Mouse (Mus musculus) limb, embryonic 15.5 days (tissue): ENCODE results near the gene Atp6ap1l. TPM values are rescaled to one million over a fixed set of nuclear protein-coding genes. Genes with fewer than 3 reads are reported as not detected.

ENCODE experiments used
- ATAC-seq: fragments of 200-750 bp; cut with Nextera tagmentation; 2 replicates; pipeline ENCODE4 v1.8.0; 2017; ENCODE audit warnings: low read depth, moderate TSS enrichment; ENCODE audit not compliant: insufficient number of reproducible peaks, low FRiP score, low TSS enrichment
- H3K27ac ChIP-seq: fragments of 300-500 bp; sonication (generic); 2 replicates; pipeline ENCODE4 v1.5.1; 2015; ENCODE audit warnings: moderate library complexity, mild to moderate bottlenecking, inconsistent platforms
- H3K27me3 ChIP-seq: fragments of 300-500 bp; sonication (generic); 2 replicates; pipeline ENCODE4 v1.6.1; 2015; ENCODE audit warnings: inconsistent platforms
- H3K36me3 ChIP-seq: fragments of 300-500 bp; sonication (generic); 2 replicates; pipeline ENCODE4 v1.6.1; 2015; ENCODE audit warnings: inconsistent platforms
- H3K4me1 ChIP-seq: fragments of 300-500 bp; sonication (generic); 2 replicates; pipeline ENCODE4 v1.6.1; 2015; ENCODE audit warnings: inconsistent platforms
- H3K4me2 ChIP-seq: fragments of 300-500 bp; sonication (generic); 2 replicates; pipeline ENCODE4 v1.6.1; 2015; ENCODE audit warnings: mild to moderate bottlenecking, inconsistent platforms
- H3K4me3 ChIP-seq: fragments of 300-500 bp; sonication (generic); 2 replicates; pipeline ENCODE4 v1.5.1; 2015; ENCODE audit warnings: mild to moderate bottlenecking, inconsistent platforms
- H3K9ac ChIP-seq: fragments of 300-500 bp; sonication (generic); 2 replicates; pipeline ENCODE4 v1.6.1; 2015; ENCODE audit warnings: inconsistent platforms
- H3K9me3 ChIP-seq: fragments of 300-500 bp; sonication (generic); 2 replicates; pipeline ENCODE4 v1.6.1; 2016; ENCODE audit warnings: inconsistent platforms
- WGBS: fragments of 180-500 bp; shearing (Covaris S2); methylation state at CpG from one replicate; pipeline ENCODE4 v1.1.7; 2015; 5-methylcytosine and 5-hydroxymethylcytosine counted together
- polyA plus RNA-seq: library from polyadenylated mRNA; unstranded; fragments of >200 nt; fragmentation: Nextera tagmentation; extraction: Ambion mirVana; gene quantifications from 2 replicates; pipeline ENCODE4 v1.2.1, GENCODE M21; 2015

Gene Atp6ap1l
- polyA plus RNA-seq, 1 experiment from 2014 or later = not detected

DNA sequence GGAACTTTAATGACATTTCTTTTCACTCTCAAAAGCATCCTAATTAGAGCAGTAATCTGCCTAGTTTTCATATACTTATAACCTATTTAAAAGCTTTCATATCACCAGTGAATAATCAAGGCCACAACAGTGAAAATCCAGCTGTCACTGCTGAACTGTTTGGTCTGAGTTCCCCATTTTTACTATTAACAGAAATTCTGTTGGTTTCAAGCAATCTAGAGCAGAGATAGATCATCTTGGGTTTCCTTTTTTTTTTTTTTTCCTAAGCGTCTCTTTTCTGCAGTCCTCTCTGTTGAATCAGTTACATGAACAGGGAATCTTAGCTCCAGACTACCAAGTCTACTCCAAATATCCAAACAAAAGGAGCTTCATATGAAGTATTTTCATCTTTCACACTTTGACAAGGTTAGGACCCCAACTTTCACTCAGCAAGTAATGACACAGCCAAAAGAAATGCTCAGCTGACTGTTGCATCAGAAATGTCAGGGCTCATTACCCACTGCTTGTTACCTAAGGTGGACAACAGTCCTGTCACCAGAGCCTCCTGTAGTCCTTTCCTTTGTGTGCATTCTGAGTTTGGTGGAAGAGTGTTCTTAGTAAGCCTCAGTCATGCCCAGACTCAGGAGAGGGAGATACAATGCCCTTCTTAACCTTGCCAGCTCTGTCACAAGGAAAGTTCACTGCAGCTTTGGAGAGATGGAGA lies 23.3 kb downstream of the Atp6ap1l start:
- no peak overlapping the region for H3K4me3 ChIP-seq
- H3K27ac ChIP-seq = no peak overlapping the region
- ATAC-seq = no peak
- no peak overlapping the region for H3K9ac ChIP-seq
- H3K9me3 ChIP-seq = no peaks in the 10 kb centered on the region
- peaks cover 10% of the 10 kb centered on the region for H3K4me1 ChIP-seq
- 83% methylated on average over 1 of the region's 1 CpGs for WGBS
- no peaks in the 10 kb centered on the region for H3K27me3 ChIP-seq
- H3K4me2 ChIP-seq = no peak overlapping the region
- no peaks in the 10 kb centered on the region for H3K36me3 ChIP-seq

DNA sequence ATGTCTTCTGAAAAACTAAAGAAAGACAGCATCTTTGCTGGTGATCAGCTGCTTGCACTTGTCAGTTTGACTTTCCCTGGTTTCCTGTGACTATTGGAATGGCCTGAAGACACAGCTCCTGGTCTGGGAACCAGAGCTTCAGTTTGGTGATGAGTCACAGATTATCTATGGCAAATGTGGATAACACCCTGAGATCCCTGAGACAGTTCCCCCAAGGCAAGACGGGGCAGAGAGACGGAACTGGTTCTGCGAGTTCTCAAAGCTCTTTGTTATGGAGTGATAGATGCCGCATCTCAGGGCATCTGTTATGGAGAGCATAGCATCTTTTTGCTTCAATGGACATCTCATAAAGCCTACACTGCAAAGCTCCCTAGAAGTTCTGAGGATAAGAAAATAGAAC lies 33.6 kb downstream of the Atp6ap1l start:
- no peak overlapping the region for H3K27ac ChIP-seq
- ATAC-seq = no peak

DNA sequence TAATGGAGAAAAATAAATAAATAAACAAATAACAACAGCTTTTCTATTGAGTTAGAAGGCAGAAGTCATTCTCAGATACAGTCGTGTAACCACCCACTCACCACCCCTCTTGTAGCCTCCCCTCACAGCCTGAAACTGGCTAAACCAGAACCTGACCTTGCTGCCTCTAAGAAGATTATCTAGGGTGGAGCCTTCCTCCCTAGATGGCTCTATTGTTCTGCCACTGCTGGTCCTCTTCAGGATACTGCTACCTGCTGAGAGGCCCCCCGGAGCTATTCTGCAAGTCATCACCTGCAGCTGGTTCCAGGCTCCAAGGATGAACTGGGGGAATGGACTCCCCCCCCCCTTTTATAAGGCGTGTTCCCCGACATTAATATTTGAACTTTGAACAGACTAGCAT lies 36.0 kb downstream of the Atp6ap1l start:
- WGBS = 33% methylated on average over 4 of the region's 4 CpGs
- Histone ChIP-seq H3K4me1 (peaks cover 2% of the 10 kb centered on the region; the same call in 1 of the 2 replicates), H3K9ac (no peak overlapping the region), H3K9me3 (no peaks in the 10 kb centered on the region), H3K36me3 (no peaks in the 10 kb centered on the region), H3K4me2 (no peak overlapping the region), H3K27me3 (no peaks in the 10 kb centered on the region), H3K27ac (no peak overlapping the region), H3K4me3 (no peak overlapping the region)
- no peak for ATAC-seq

More for the DNA sequence above, 33.6 kb downstream of the Atp6ap1l start:
- Histone ChIP-seq H3K9me3 (no peaks in the 10 kb centered on the region), H3K36me3 (no peaks in the 10 kb centered on the region), H3K9ac (no peak overlapping the region), H3K4me2 (no peak overlapping the region), H3K4me1 (peaks cover 2% of the 10 kb centered on the region; the same call in 1 of the 2 replicates), H3K27me3 (no peaks in the 10 kb centered on the region), H3K4me3 (no peak overlapping the region)
- 44% methylated on average over 4 of the region's 4 CpGs for WGBS

- 79% methylated on average over 3 of the region's 3 CpGs for WGBS
- H3K27ac ChIP-seq = no peak overlapping the region
- no peaks in the 10 kb centered on the region for H3K4me1 ChIP-seq
These were observed 43.0 kb downstream of the Atp6ap1l start for GRCm38 (mm10) chr13:90862138-90862537.

GRCm38 (mm10) chr13:90860888-90861431 lies 44.2 kb downstream of the Atp6ap1l start:
- no peak overlapping the region for H3K4me3 ChIP-seq
- no peaks in the 10 kb centered on the region for H3K4me1 ChIP-seq
- H3K9me3 ChIP-seq = no peaks in the 10 kb centered on the region
- H3K27ac ChIP-seq = peak overlapping the region; percentile 51; the same call in 1 of the 2 replicates
- WGBS = 46% methylated on average over 2 of the region's 2 CpGs
- ATAC-seq = no peak
- no peaks in the 10 kb centered on the region for H3K27me3 ChIP-seq
- H3K4me2 ChIP-seq = no peak overlapping the region
- no peak overlapping the region for H3K9ac ChIP-seq
- H3K36me3 ChIP-seq = no peaks in the 10 kb centered on the region

More at GRCm38 (mm10) chr13:90862138-90862537, 43.0 kb downstream of the Atp6ap1l start:
- Histone ChIP-seq H3K4me3 (no peak overlapping the region), H3K9me3 (no peaks in the 10 kb centered on the region), H3K9ac (no peak overlapping the region), H3K4me2 (no peak overlapping the region), H3K36me3 (no peaks in the 10 kb centered on the region), H3K27me3 (no peaks in the 10 kb centered on the region)
- ATAC-seq = no peak

DNA sequence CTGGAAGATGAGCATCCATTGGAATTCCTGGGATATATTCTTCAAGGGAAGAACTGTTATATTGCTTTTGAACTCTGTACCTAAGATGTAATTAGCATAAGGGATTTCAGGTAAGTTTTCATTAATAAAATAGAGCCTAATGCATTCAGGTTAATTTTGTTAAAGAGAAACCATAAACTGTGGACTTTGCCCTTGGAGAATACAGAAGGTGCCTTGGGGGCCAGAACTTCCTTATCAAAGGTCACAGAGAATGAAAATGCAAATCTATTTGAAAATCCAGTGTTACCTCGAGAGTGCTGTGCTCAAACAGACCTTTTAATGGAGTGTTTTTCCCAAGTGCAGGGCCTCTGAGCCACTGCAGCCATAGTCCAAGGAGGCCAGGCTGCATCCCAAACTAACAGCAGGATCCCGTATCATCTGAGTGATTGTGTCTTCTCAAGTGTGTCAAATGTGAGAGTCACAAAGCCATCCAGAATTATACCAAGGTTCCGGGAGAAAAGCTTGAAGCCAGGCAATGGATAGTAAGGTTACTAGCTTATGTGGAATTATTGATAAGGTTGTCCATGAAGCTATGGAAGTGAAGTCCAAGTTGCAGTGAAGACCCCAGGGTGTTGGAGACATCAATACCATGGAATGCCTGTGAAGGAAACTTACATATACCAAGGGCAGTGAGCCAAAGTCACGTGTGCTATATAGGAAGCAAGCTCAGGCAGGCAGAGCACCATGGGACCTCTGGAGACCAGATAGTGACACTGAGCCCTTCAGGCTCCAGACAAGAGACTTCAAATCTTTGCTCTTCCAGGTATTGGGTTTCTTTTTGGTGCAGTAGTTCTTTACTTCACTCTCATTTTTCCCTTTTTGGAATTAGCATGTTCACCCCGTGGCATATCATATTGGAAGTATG lies 52.2 kb downstream of the Atp6ap1l start:
- WGBS = 79% methylated on average over 5 of the region's 5 CpGs
- ATAC-seq = no peak
- H3K4me2 ChIP-seq = no peak overlapping the region

DNA sequence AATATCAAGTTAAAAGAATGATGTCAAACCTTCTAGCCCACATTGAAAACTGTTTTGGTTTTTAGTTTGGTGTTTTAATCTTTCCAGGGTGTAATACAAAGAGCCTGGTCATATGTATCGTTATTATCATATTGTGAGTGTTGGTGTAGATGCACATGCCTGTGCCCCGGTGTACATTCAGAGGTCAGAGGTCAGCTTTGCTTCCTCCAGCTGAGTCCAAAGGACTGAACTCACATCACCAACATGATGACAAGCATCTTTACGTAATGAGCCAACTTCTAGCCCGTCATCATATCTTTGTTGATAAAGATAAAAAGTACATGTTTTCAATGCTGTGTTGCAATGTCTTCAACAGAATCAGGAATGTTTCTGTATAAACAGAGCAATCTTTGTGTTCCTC lies 53.4 kb downstream of the Atp6ap1l start:
- no peak overlapping the region for H3K9ac ChIP-seq
- no peaks in the 10 kb centered on the region for H3K36me3 ChIP-seq
- no peak for ATAC-seq
- no peaks in the 10 kb centered on the region for H3K9me3 ChIP-seq
- no peak overlapping the region for H3K4me3 ChIP-seq
- no peak overlapping the region for H3K27ac ChIP-seq
- no peak overlapping the region for H3K4me2 ChIP-seq
- WGBS = 83% methylated on average over 4 of the region's 4 CpGs
- H3K4me1 ChIP-seq = no peaks in the 10 kb centered on the region
- no peaks in the 10 kb centered on the region for H3K27me3 ChIP-seq

More for the DNA sequence above, 52.2 kb downstream of the Atp6ap1l start:
- no peak overlapping the region for H3K27ac ChIP-seq
- H3K36me3 ChIP-seq = no peaks in the 10 kb centered on the region
- H3K9me3 ChIP-seq = no peaks in the 10 kb centered on the region
- H3K27me3 ChIP-seq = no peaks in the 10 kb centered on the region
- H3K4me3 ChIP-seq = no peak overlapping the region
- no peak overlapping the region for H3K9ac ChIP-seq
- no peaks in the 10 kb centered on the region for H3K4me1 ChIP-seq

DNA sequence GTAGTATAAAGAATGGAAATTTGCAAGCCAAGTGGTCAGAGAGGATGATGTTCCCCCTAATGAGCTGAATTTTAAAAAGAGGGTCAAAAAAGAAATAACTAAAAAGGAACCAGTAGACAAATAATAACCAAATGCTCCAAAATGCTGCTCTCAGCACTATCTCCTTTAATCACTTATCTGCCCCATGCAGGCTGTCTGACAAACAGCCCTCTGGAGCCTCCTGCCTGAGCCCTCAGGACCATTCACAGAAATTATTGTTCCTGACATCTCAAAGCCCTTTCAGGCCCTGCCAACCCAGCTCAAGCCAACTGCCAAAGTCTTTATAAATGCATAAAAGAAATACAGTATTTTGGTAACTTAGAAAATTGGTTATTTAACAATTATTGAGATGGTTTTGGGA lies 61.0 kb downstream of the Atp6ap1l start:
- no peak for ATAC-seq
- Histone ChIP-seq H3K4me1 (peaks cover 5% of the 10 kb centered on the region; the same call in 1 of the 2 replicates), H3K9me3 (no peaks in the 10 kb centered on the region)

GRCm38 (mm10) chr13:90843412-90843811 lies 61.7 kb downstream of the Atp6ap1l start:
- Histone ChIP-seq H3K9me3 (no peaks in the 10 kb centered on the region), H3K4me1 (peaks cover 5% of the 10 kb centered on the region; the same call in 1 of the 2 replicates), H3K27me3 (no peaks in the 10 kb centered on the region), H3K9ac (no peak overlapping the region), H3K27ac (no peak overlapping the region), H3K4me3 (no peak overlapping the region), H3K4me2 (no peak overlapping the region), H3K36me3 (no peaks in the 10 kb centered on the region)
- no peak for ATAC-seq
- 86% methylated on average over 3 of the region's 3 CpGs for WGBS

More for the DNA sequence above, 61.0 kb downstream of the Atp6ap1l start:
- Histone ChIP-seq H3K36me3 (no peaks in the 10 kb centered on the region), H3K27me3 (no peaks in the 10 kb centered on the region), H3K27ac (no peak overlapping the region), H3K9ac (no peak overlapping the region), H3K4me3 (no peak overlapping the region), H3K4me2 (no peak overlapping the region)

- Histone ChIP-seq H3K27ac (no peak overlapping the region), H3K9ac (no peak overlapping the region), H3K4me2 (no peak overlapping the region), H3K36me3 (no peaks in the 10 kb centered on the region), H3K27me3 (no peaks in the 10 kb centered on the region), H3K4me3 (no peak overlapping the region), H3K9me3 (no peaks in the 10 kb centered on the region), H3K4me1 (peaks cover 5% of the 10 kb centered on the region; the same call in 1 of the 2 replicates)
- WGBS = 43% methylated on average over 5 of the region's 5 CpGs
- no peak for ATAC-seq
These were observed 64.0 kb downstream of the Atp6ap1l start for GRCm38 (mm10) chr13:90841213-90841553.

DNA sequence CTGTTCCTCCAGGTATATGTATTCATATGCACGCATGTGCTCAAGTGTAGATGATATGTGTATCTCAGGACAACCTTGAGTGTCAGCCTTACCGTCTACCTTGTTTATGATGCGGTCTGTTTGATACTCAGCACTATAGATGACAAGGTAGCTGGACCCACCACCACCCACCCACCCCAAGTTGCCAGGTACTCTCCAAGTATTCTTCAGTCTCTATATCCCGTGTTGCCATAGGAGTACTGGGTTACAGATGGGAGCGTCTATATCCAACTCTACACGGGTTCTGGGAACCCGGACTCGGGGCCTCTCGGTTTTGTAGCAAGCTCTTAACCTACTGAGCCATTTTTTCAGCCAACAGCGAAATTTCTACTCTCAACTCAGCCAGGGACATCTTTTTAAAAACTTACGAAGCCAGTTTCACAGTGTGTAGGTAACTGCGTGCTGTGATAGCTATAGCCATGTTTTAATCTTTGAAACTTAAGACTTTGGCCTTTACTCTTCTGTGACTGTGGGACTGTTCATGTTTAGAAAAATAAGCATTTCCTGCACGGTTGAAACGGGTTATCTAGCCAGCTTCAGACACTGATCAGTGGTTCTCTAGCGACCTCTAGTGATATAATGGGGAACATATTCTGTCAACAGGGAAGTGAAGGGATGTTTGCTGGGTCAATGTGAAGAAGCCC lies 64.5 kb downstream of the Atp6ap1l start:
- Histone ChIP-seq H3K36me3 (no peaks in the 10 kb centered on the region), H3K4me2 (0 out of 2 replicates have a peak overlapping the region, but pooled peaks have one; percentile 19), H3K27ac (peak overlapping the region; percentile 54; the same call in 1 of the 2 replicates), H3K9ac (no peak overlapping the region), H3K27me3 (no peaks in the 10 kb centered on the region), H3K4me3 (no peak overlapping the region), H3K9me3 (no peaks in the 10 kb centered on the region), H3K4me1 (peaks cover 5% of the 10 kb centered on the region; the same call in 1 of the 2 replicates)
- 39% methylated on average over 15 of the region's 15 CpGs for WGBS
- ATAC-seq = no peak
